Mouse (Mus musculus): ENCODE data around the gene Fis1. TPM values are rescaled to one million over a fixed set of nuclear protein-coding genes. Genes with fewer than 3 reads are reported as not detected.
"Not testable (repeated sequence)": the region's sequence is repeated elsewhere in the genome, so short reads cannot be mapped to it uniquely, and the experiment has no call there.

Fis1 gene
- polyA plus RNA-seq, 1 experiment from 2014 or later, result 354 TPM

DNA sequence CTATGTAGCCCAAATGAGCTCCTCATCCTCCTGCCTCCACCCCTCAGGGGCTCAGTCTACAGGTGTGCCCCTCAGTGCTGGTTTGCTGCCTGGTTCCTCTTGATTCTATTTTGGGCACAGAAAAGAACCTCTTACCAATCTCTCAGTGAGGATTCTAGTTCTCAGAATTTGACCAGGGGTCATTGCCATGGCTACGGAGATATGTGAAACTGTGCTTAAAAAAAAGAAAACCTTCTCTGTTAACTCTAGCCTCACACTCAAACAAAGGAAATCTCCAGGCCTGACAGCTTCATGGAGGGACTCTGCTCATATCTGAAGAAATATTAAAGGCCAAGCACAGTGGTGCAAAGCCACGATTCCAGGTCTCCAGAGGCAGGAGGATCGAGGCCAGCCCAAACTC lies 10.3 kb upstream of the Fis1 start:
- H3K9me3 ChIP-seq (replicated peaks), result no peaks in the 10 kb centered on the region
- no peak for ATAC-seq (ENCODE audit: low FRiP score)
- 83% methylated on average over 3 of the region's 3 CpGs for WGBS
- no peak overlapping the region for H3K9ac ChIP-seq (replicated peaks)
- no peaks in the 10 kb centered on the region for H3K27me3 ChIP-seq (replicated peaks)
- H3K36me3 ChIP-seq, result no peaks in the 10 kb centered on the region
- no peak overlapping the region for H3K4me2 ChIP-seq
- no peaks in the 10 kb centered on the region for H3K4me1 ChIP-seq
- no peak overlapping the region for H3K4me3 ChIP-seq (replicated peaks)
- no peak overlapping the region for H3K27ac ChIP-seq (replicated peaks)

- Histone ChIP-seq H3K27ac (replicated peaks) (no peak overlapping the region), H3K4me3 (replicated peaks) (no peak overlapping the region), H3K36me3 (no peaks in the 10 kb centered on the region), H3K27me3 (replicated peaks) (no peaks in the 10 kb centered on the region), H3K9me3 (replicated peaks) (no peaks in the 10 kb centered on the region), H3K9ac (replicated peaks) (no peak overlapping the region), H3K4me2 (no peak overlapping the region), H3K4me1 (no peaks in the 10 kb centered on the region)
- WGBS, result 79% methylated on average over 2 of the region's 2 CpGs
- ATAC-seq (ENCODE audit: low FRiP score), result no peak
Observed at GRCm38 (mm10) chr5:136943382-136943781, 9.7 kb upstream of the Fis1 start.

DNA sequence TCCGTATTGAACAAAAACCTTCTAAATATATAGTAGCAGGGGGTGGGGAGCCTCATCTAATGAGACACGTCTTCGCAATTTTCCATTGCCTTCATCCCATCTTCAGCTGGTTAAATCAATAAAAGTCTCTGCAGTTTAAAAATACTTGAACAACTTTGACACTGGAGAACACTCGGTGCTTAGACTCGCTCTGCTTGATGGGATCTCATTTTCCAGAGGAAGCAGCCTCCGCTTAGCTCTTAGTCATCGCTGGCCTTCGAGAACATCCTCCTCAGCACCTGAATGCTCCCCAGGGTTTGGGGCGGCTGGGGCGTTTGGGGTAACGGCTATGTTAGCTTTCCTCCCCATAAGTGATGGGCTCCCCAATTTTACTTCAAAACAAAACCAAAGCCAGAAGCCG lies 8.0 kb upstream of the Fis1 start:
- H3K27ac ChIP-seq (replicated peaks), result no peak overlapping the region
- ATAC-seq (ENCODE audit: low FRiP score), result no peak
- no peak overlapping the region for H3K9ac ChIP-seq (replicated peaks)
- H3K4me1 ChIP-seq, result no peaks in the 10 kb centered on the region
- H3K27me3 ChIP-seq (replicated peaks), result no peaks in the 10 kb centered on the region
- no peaks in the 10 kb centered on the region for H3K9me3 ChIP-seq (replicated peaks)
- WGBS, result 87% methylated on average over 12 of the region's 12 CpGs
- H3K4me3 ChIP-seq (replicated peaks), result no peak overlapping the region
- H3K4me2 ChIP-seq, result no peak overlapping the region
- no peaks in the 10 kb centered on the region for H3K36me3 ChIP-seq

- Histone ChIP-seq H3K4me2 (no peak overlapping the region), H3K4me3 (replicated peaks) (no peak overlapping the region), H3K27me3 (replicated peaks) (no peaks in the 10 kb centered on the region), H3K4me1 (no peaks in the 10 kb centered on the region), H3K27ac (replicated peaks) (no peak overlapping the region), H3K9me3 (replicated peaks) (no peaks in the 10 kb centered on the region), H3K36me3 (no peaks in the 10 kb centered on the region), H3K9ac (replicated peaks) (no peak overlapping the region)
- ATAC-seq (ENCODE audit: low FRiP score), result no peak
Observed at GRCm38 (mm10) chr5:136947874-136948273, 5.2 kb upstream of the Fis1 start.

- not testable (repeated sequence) for ATAC-seq (ENCODE audit: low FRiP score); H3K9me3 ChIP-seq (replicated peaks); H3K27me3 ChIP-seq (replicated peaks); H3K4me2 ChIP-seq; H3K27ac ChIP-seq (replicated peaks); H3K9ac ChIP-seq (replicated peaks); H3K36me3 ChIP-seq; H3K4me3 ChIP-seq (replicated peaks)
- H3K4me1 ChIP-seq, result peaks cover 12% of the 10 kb centered on the region
- WGBS, result 80% methylated on average over 14 of the region's 14 CpGs
Observed at GRCm38 (mm10) chr5:136949551-136950336, 3.3 kb upstream of the Fis1 start.

DNA sequence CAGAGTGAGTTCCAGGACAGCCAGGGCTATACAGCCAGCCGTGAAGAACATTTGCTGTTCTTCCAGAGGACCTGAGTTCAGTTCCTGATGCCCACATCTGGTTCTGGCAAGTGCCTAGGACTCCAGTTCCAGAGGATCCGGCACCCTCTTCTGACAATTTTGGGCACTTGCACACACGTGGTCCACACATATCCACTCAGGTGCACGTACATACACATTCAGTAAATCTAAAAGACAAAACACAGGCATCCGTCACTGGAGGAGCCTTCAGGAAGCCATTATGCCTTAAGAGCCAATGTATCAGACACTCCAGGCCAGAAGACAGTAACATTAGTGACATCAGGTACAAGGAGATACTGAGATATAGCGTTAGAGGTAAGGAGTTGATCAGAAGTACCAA lies 2.6 kb upstream of the Fis1 start:
- H3K4me2 ChIP-seq, result no peak overlapping the region
- H3K4me3 ChIP-seq (replicated peaks), result no peak overlapping the region
- ATAC-seq (ENCODE audit: low FRiP score), result no peak
- no peak overlapping the region for H3K9ac ChIP-seq (replicated peaks)
- H3K9me3 ChIP-seq (replicated peaks), result no peaks in the 10 kb centered on the region
- H3K36me3 ChIP-seq, result no peaks in the 10 kb centered on the region
- 89% methylated on average over 6 of the region's 6 CpGs for WGBS
- H3K27ac ChIP-seq (replicated peaks), result no peak overlapping the region
- H3K4me1 ChIP-seq, result peaks cover 19% of the 10 kb centered on the region
- H3K27me3 ChIP-seq (replicated peaks), result no peaks in the 10 kb centered on the region

DNA sequence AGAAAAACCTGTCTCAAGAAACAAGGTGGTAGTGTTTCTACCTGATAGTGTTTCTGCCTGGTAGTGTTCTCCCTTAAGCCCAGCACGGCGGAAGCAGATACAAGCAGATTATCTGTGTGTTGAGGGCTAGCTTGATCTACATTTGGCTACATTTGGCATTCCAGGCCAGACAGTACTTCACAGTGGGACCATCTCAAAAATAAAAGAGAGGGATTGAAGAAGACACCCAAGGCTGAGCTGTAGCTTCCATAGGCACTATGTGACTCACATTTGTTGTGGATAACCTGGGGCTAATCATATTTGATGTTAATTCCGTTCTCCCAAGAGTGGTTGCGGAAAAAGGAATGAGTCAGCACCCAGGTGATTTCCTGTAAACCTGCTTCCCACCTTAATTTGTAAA lies 922 bp upstream of the Fis1 start:
- no peak for ATAC-seq (ENCODE audit: low FRiP score)
- peaks cover 24% of the 10 kb centered on the region for H3K4me1 ChIP-seq
- H3K4me3 ChIP-seq (replicated peaks), result no peak overlapping the region
- no peaks in the 10 kb centered on the region for H3K27me3 ChIP-seq (replicated peaks)
- peaks cover 8% of the 10 kb centered on the region; the same call in 1 of the 2 replicates for H3K36me3 ChIP-seq
- no peak overlapping the region for H3K27ac ChIP-seq (replicated peaks)
- no peak overlapping the region for H3K9ac ChIP-seq (replicated peaks)
- WGBS, result 90% methylated on average over 4 of the region's 4 CpGs
- no peaks in the 10 kb centered on the region for H3K9me3 ChIP-seq (replicated peaks)
- H3K4me2 ChIP-seq, result peak overlapping the region; percentile 64

DNA sequence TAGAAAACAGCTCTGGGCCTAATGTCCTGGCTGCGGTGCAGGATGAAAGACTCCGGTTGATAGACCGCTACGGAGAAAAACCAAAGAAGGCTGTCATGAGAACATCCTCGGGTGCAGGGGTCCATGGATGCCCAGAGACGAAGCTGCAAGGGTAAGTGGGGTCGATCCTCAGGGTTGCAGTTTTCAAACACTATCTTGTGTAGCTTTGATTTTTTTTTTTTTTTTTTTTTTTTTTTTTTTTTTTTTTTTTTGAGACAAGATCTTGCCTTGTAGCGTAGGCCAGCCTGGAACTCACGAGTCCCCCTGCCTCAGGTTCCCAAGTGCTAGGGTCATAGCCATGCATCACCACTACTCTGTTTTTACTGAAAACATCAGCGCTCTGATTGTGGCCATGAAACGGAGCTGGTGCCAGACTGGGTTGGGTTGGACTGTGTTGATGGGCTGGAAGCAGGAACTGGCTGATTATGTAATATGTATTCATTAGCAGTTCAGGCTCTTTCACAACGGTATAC lies 421 bp downstream of the Fis1 start:
- H3K9ac ChIP-seq (replicated peaks), result peak overlapping the region; percentile 72
- H3K4me3 ChIP-seq (replicated peaks), result peak overlapping the region; percentile 63
- peak overlapping the region; percentile 79 for H3K27ac ChIP-seq (replicated peaks)
- H3K4me1 ChIP-seq, result peaks cover 28% of the 10 kb centered on the region
- H3K4me2 ChIP-seq, result peak overlapping the region; percentile 64
- peaks cover 11% of the 10 kb centered on the region; the same call in 1 of the 2 replicates for H3K36me3 ChIP-seq
- ATAC-seq (ENCODE audit: low FRiP score), result peak; percentile 16; the same call in 1 of the 2 replicates
- 1% methylated on average over 12 of the region's 12 CpGs for WGBS
- H3K27me3 ChIP-seq (replicated peaks), result no peaks in the 10 kb centered on the region
- no peaks in the 10 kb centered on the region for H3K9me3 ChIP-seq (replicated peaks)

- Histone ChIP-seq H3K4me3 (replicated peaks) (no peak overlapping the region), H3K27ac (replicated peaks) (no peak overlapping the region), H3K36me3 (peaks cover 11% of the 10 kb centered on the region; the same call in 1 of the 2 replicates), H3K27me3 (replicated peaks) (no peaks in the 10 kb centered on the region), H3K9me3 (replicated peaks) (no peaks in the 10 kb centered on the region), H3K4me1 (peaks cover 38% of the 10 kb centered on the region), H3K4me2 (no peak overlapping the region), H3K9ac (replicated peaks) (no peak overlapping the region)
- no peak for ATAC-seq (ENCODE audit: low FRiP score)
- WGBS, result 85% methylated on average over 4 of the region's 4 CpGs
Observed at GRCm38 (mm10) chr5:136955622-136956021, 2.5 kb downstream of the Fis1 start.

- Histone ChIP-seq H3K9me3 (replicated peaks) (no peaks in the 10 kb centered on the region), H3K9ac (replicated peaks) (no peak overlapping the region), H3K36me3 (peaks cover 11% of the 10 kb centered on the region; the same call in 1 of the 2 replicates), H3K4me3 (replicated peaks) (no peak overlapping the region), H3K4me2 (no peak overlapping the region), H3K4me1 (peaks cover 50% of the 10 kb centered on the region), H3K27me3 (replicated peaks) (no peaks in the 10 kb centered on the region), H3K27ac (replicated peaks) (no peak overlapping the region)
- ATAC-seq (ENCODE audit: low FRiP score), result no peak
- 93% methylated on average over 1 of the region's 1 CpGs for WGBS
Observed at GRCm38 (mm10) chr5:136957250-136957649, 4.2 kb downstream of the Fis1 start.

- Histone ChIP-seq H3K9ac (replicated peaks) (no peak overlapping the region), H3K4me3 (replicated peaks) (no peak overlapping the region), H3K4me1 (peaks cover 60% of the 10 kb centered on the region), H3K9me3 (replicated peaks) (no peaks in the 10 kb centered on the region), H3K36me3 (peaks cover 22% of the 10 kb centered on the region), H3K27me3 (replicated peaks) (no peaks in the 10 kb centered on the region), H3K4me2 (no peak overlapping the region), H3K27ac (replicated peaks) (no peak overlapping the region)
- 48% methylated on average over 5 of the region's 5 CpGs for WGBS
- no peak for ATAC-seq (ENCODE audit: low FRiP score)
Observed at GRCm38 (mm10) chr5:136958991-136959605, 6.0 kb downstream of the Fis1 start.

DNA sequence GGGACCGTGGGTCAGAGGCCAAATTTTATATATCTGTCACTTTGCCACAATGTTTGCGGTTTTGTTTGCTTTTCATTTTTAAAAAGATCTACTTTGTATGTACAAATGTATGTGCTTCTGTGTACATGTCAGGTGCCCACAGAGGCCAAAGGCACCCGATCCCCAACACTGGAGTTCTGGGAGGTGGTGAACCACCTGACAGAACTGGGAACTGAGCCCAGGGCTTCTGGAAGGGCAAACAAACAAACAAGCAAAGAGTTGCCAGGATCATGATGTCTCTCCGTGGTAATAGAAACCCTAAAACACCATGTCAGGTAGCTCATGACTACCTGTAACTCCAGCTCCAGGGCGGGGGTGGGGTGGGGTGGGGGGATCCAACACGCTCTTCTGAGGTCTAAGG lies 7.0 kb downstream of the Fis1 start:
- WGBS, result 92% methylated on average over 6 of the region's 6 CpGs
- peaks cover 32% of the 10 kb centered on the region for H3K36me3 ChIP-seq
- no peak overlapping the region for H3K4me2 ChIP-seq
- ATAC-seq (ENCODE audit: low FRiP score), result no peak
- H3K4me3 ChIP-seq (replicated peaks), result no peak overlapping the region
- H3K27ac ChIP-seq (replicated peaks), result no peak overlapping the region
- H3K9me3 ChIP-seq (replicated peaks), result no peaks in the 10 kb centered on the region
- H3K9ac ChIP-seq (replicated peaks), result no peak overlapping the region
- H3K4me1 ChIP-seq, result peaks cover 50% of the 10 kb centered on the region
- no peaks in the 10 kb centered on the region for H3K27me3 ChIP-seq (replicated peaks)

All from neural tube, embryonic 15.5 days (tissue).